31 mouse cellular contexts compared by ENCODE assay signal in genomic region chr17:12184283-12184682, GRCm38 (mm10).
DNase-seq lines count a peak whose midpoint lies in the region; ATAC-seq lines count a peak whose summit lies in the region.
"Had no signal": no experiment of that assay in that cellular context is flagged by ENCODE, and none has a peak within 500 bp of the region (broad histone marks: within the 10 kb centered on the region; RNA-seq: fewer than 3 reads in every experiment).

No protein-coding gene starts in this region.

- WGBS in liver, embryonic 13.5 days (ENCODE audit: insufficient replicate concordance) = 71% methylated on average over 8 of the region's 8 CpGs
- WGBS in liver, embryonic 15.5 days (ENCODE audit: insufficient replicate concordance) = 74% methylated on average over 8 of the region's 8 CpGs

- H3K27me3 ChIP-seq in liver, embryonic 13.5 days = no peaks in the 10 kb centered on the region
- no peaks in the 10 kb centered on the region for H3K27me3 ChIP-seq in liver, embryonic 15.5 days
- H3K27me3 ChIP-seq: CH12.LX; embryonic facial prominence, embryonic 13.5 days; forebrain, embryonic 12.5 days; heart, embryonic 12.5 days; heart, embryonic 15.5 days; hindbrain, embryonic 13.5 days had no signal

- peak overlapping the region; percentile 59 for H3K9ac ChIP-seq in liver, embryonic 13.5 days
- H3K9ac ChIP-seq in liver, embryonic 15.5 days = peak overlapping the region; percentile 13; the same call in 1 of the 2 replicates
- H3K9ac ChIP-seq: embryonic facial prominence, embryonic 13.5 days; forebrain, embryonic 12.5 days; heart, embryonic 12.5 days; heart, embryonic 15.5 days; hindbrain, embryonic 13.5 days had no signal

- no peak overlapping the region for H3K4me3 ChIP-seq in liver, embryonic 13.5 days (replicated peaks)
- no peak overlapping the region for H3K4me3 ChIP-seq in liver, embryonic 15.5 days (replicated peaks)
- H3K4me3 ChIP-seq: embryonic facial prominence, embryonic 10.5 days; embryonic facial prominence, embryonic 13.5 days; erythroblast, embryonic 14.5 days; forebrain, embryonic 12.5 days; heart, adult 2 months; heart, embryonic 12.5 days; heart, embryonic 15.5 days; hindbrain, embryonic 10.5 days; hindbrain, embryonic 13.5 days had no signal

- no peak overlapping the region for H3K4me2 ChIP-seq in liver, embryonic 13.5 days
- no peak overlapping the region for H3K4me2 ChIP-seq in liver, embryonic 15.5 days
- H3K4me2 ChIP-seq: embryonic facial prominence, embryonic 13.5 days; forebrain, embryonic 12.5 days; heart, embryonic 12.5 days; heart, embryonic 15.5 days; hindbrain, embryonic 13.5 days had no signal

- H3K27ac ChIP-seq in liver, embryonic 13.5 days = peak overlapping the region; percentile 91
- peak overlapping the region; percentile 82 for H3K27ac ChIP-seq in liver, embryonic 15.5 days (replicated peaks)
- H3K27ac ChIP-seq: embryonic facial prominence, embryonic 10.5 days; embryonic facial prominence, embryonic 13.5 days; forebrain, embryonic 12.5 days; heart, adult 2 months; heart, embryonic 15.5 days; hindbrain, embryonic 10.5 days; hindbrain, embryonic 13.5 days had no signal

- peak; percentile 27 for DNase-seq in embryo, embryonic 10.5 days (ENCODE audit: low spot score)
- no peak for DNase-seq in embryo, embryonic 9.5 days (ENCODE audit: extremely low spot score)
- DNase-seq in liver, embryonic 13.5 days = no peak
- no peak for DNase-seq in liver
- peak; percentile 43 for DNase-seq in lung, postnatal 25 days (ENCODE audit: low spot score)
- DNase-seq in lung, postnatal 14 days = no peak
- no peak for DNase-seq in kidney, adult 11 months
- DNase-seq: adrenal gland, adult 2 months; adrenal gland, postnatal 14 days; B cell, adult 2 months; cerebellum, adult 11 months; cerebellum, adult 2 months; cerebellum, adult 9-11 months; cerebellum, postnatal 25 days; gastrocnemius, postnatal 10 days; gastrocnemius, postnatal 36 days; heart, adult 2 months; heart, postnatal 10 days; heart, postnatal 36 days had no signal

- H3K4me1 ChIP-seq in liver, embryonic 13.5 days (replicated peaks) = peaks cover 92% of the 10 kb centered on the region
- H3K4me1 ChIP-seq in liver, embryonic 15.5 days (replicated peaks) = peaks cover 83% of the 10 kb centered on the region
- H3K4me1 ChIP-seq: heart, embryonic 15.5 days had no signal

- ATAC-seq in liver, embryonic 13.5 days (ENCODE audit: low read depth) = no peak
- ATAC-seq in liver, embryonic 15.5 days (ENCODE audit: insufficient read depth) = no peak
- ATAC-seq: forebrain, embryonic 16.5 days; hindbrain, embryonic 16.5 days had no signal

- H3K9me3 ChIP-seq in liver, embryonic 13.5 days (replicated peaks) = no peaks in the 10 kb centered on the region
- no peaks in the 10 kb centered on the region for H3K9me3 ChIP-seq in liver, embryonic 15.5 days (replicated peaks)
- H3K9me3 ChIP-seq: embryonic facial prominence, embryonic 10.5 days; embryonic facial prominence, embryonic 13.5 days; forebrain, embryonic 12.5 days; heart, embryonic 12.5 days; heart, embryonic 15.5 days; hindbrain, embryonic 13.5 days had no signal

- H3K36me3 ChIP-seq in liver, embryonic 13.5 days = peaks cover 42% of the 10 kb centered on the region
- H3K36me3 ChIP-seq in liver, embryonic 15.5 days (replicated peaks) = peaks cover 35% of the 10 kb centered on the region
- H3K36me3 ChIP-seq: heart, embryonic 12.5 days; heart, embryonic 15.5 days had no signal

Comparison
In these comparisons a context has a peak if more than half of its experiments do, and no peak if none do; other contexts are left out.
1. DNase-seq: peak in embryo, embryonic 10.5 days (single experiment) and lung, postnatal 25 days (single experiment); none in embryo, embryonic 9.5 days (single experiment), liver, embryonic 13.5 days (single experiment), liver (single experiment), lung, postnatal 14 days (single experiment) and kidney, adult 11 months (single experiment).